Mouse (Mus musculus) mouse trophoblast stem cell (cell line): Measurements from ENCODE around the gene Itsn1.

Experiments used
- in situ Hi-C, 2 experiments: fragments of 300-500 bp; cut with MseI, MboI; formaldehyde crosslinking; loops; 2 replicates in 1 of 2; 3 replicates in 1 of 2; pipeline ENCODE4 v1.15.1; 2025

Itsn1 gene

GRCm38 (mm10) chr16:91729066-91729482 is at the start of gene Itsn1:
Itsn1 (plus strand) TSS chr16:91729281.
- in situ Hi-C loops, result loop anchor here in 1 of 2 experiments (10.0 kb wide), 1 partner anchor 186 kb away; no protein-coding TSS in a partner anchor

- in situ Hi-C loops, result no loop called here
Measured at GRCm38 (mm10) chr16:91680656-91681055, 48.4 kb upstream of the Itsn1 start.

GRCm38 (mm10) chr16:91685526-91685925 is 43.6 kb upstream of the Itsn1 start:
- in situ Hi-C loops, result no loop called here

- in situ Hi-C loops, result no loop called here
Measured at GRCm38 (mm10) chr16:91686369-91686768, 42.7 kb upstream of the Itsn1 start.

GRCm38 (mm10) chr16:91688023-91688618 is 41.0 kb upstream of the Itsn1 start:
- in situ Hi-C loops, result no loop called here

GRCm38 (mm10) chr16:91688619-91689334 is 40.3 kb upstream of the Itsn1 start, which contains the start of gene Donson:
Donson (minus strand) TSS chr16:91688770.
- in situ Hi-C loops, result no loop called here

- in situ Hi-C loops, result no loop called here
Measured at GRCm38 (mm10) chr16:91689791-91690190, 39.3 kb upstream of the Itsn1 start.

- in situ Hi-C loops, result no loop called here
Measured at GRCm38 (mm10) chr16:91694455-91695084, 34.5 kb upstream of the Itsn1 start.

- in situ Hi-C loops, result no loop called here
Measured at GRCm38 (mm10) chr16:91695108-91695755, 33.8 kb upstream of the Itsn1 start.

- in situ Hi-C loops, result no loop called here
Measured at GRCm38 (mm10) chr16:91698995-91699394, 30.1 kb upstream of the Itsn1 start.

- in situ Hi-C loops, result no loop called here
Measured at GRCm38 (mm10) chr16:91701908-91702307, 27.2 kb upstream of the Itsn1 start.

- in situ Hi-C loops, result no loop called here
Measured at GRCm38 (mm10) chr16:91702771-91703188, 26.3 kb upstream of the Itsn1 start.

- in situ Hi-C loops, result no loop called here
Measured at GRCm38 (mm10) chr16:91704603-91705340, 24.3 kb upstream of the Itsn1 start.

GRCm38 (mm10) chr16:91710241-91710640 is 18.8 kb upstream of the Itsn1 start:
- in situ Hi-C loops, result loop anchor here in 1 of 2 experiments (10.0 kb wide), 1 partner anchor 185 kb away; no protein-coding TSS in a partner anchor

- in situ Hi-C loops, result loop anchor here in 1 of 2 experiments (10.0 kb wide), 1 partner anchor 178 kb away; no protein-coding TSS in a partner anchor
Measured at GRCm38 (mm10) chr16:91716927-91717349, 12.1 kb upstream of the Itsn1 start.

- in situ Hi-C loops, result loop anchor here in 1 of 2 experiments (10.0 kb wide), 1 partner anchor 177 kb away; no protein-coding TSS in a partner anchor
Measured at GRCm38 (mm10) chr16:91717399-91717798, 11.7 kb upstream of the Itsn1 start.

GRCm38 (mm10) chr16:91724247-91724646 is 4.8 kb upstream of the Itsn1 start:
- in situ Hi-C loops, result loop anchor here (5.0 to 10.0 kb wide), 2 partner anchors 188 to 191 kb away; no protein-coding TSS in a partner anchor

GRCm38 (mm10) chr16:91727433-91727832 is 1.6 kb upstream of the Itsn1 start:
- in situ Hi-C loops, result loop anchor here in 1 of 2 experiments (10.0 kb wide), 1 partner anchor 187 kb away; no protein-coding TSS in a partner anchor

GRCm38 (mm10) chr16:91728123-91729065 is 687 bp upstream of the Itsn1 start, which contains the start of gene Cryzl1:
Cryzl1 (minus strand) TSS chr16:91728975.
- in situ Hi-C loops, result loop anchor here in 1 of 2 experiments (10.0 kb wide), 1 partner anchor 186 kb away; no protein-coding TSS in a partner anchor
